Mouse (Mus musculus) cerebellum, adult 2 months (tissue): Measurements from ENCODE around the gene 1700034J05Rik.

Experiments
- CTCF ChIP-seq: fragments of 200-500 bp; IDR thresholded peaks from 2 replicates; pipeline ENCODE4 v1.5.1; 2011; ENCODE audit warnings: low read depth, mild to moderate bottlenecking, control low read depth, low read length, moderate library complexity, borderline replicate concordance; ENCODE audit not compliant: insufficient read depth
- POLR2A ChIP-seq: fragments of 200-500 bp; IDR thresholded peaks from 2 replicates; pipeline ENCODE4 v1.6.1; 2011; ENCODE audit warnings: low read length, control low read depth, borderline replicate concordance; ENCODE audit not compliant: insufficient read depth

DNA sequence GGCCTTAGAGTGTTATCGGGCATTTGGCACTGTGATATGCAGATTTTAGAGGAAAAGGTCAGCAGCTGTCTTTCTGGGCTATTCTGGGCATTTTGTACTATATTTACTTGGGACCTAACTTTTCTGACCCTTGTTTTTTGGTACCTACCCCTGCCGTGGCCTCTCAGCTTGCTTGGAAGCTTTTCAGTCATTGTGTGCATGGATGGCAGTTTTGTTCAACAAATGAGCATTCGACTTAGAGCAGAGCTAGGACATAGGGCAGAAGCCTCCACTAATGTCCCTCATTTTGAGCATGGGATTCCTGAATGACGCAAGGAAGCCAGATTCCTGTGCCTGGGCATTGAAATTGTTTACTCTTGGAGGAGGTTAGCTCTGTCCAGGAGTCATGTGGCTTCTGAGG lies 9.4 kb downstream of the 1700034J05Rik start:
- TF ChIP-seq POLR2A (no peak), CTCF (no peak)
